ENCODE assay signal across 7 mouse cellular contexts in genomic region chr11:89299784-89300775, GRCm38 (mm10). TPM values are rescaled to one million over a fixed set of nuclear protein-coding genes. Genes with fewer than 3 reads are reported as not detected.
A peak's percentile ranks its signal among the peaks of the same experiment; 100 is the strongest.
DNase-seq lines count a peak whose midpoint lies in the region; ATAC-seq and TF ChIP-seq lines count a peak whose summit lies in the region.

No protein-coding gene starts in this region.

- no peak overlapping the region for H3K27ac ChIP-seq in lung, postnatal 0 days (ENCODE audit: low read length)
- peak overlapping the region; percentile 41 for H3K27ac ChIP-seq in forebrain, embryonic 15.5 days (replicated peaks)
- peak overlapping the region; percentile 16; the same call in 1 of the 2 replicates for H3K27ac ChIP-seq in midbrain, embryonic 11.5 days (ENCODE audit: low read depth, low read length)

- H3K4me2 ChIP-seq in lung, postnatal 0 days (replicated peaks; ENCODE audit: low read depth, low read length) = peak overlapping the region; percentile 87
- H3K4me2 ChIP-seq in forebrain, embryonic 15.5 days (replicated peaks) = peak overlapping the region; percentile 90
- peak overlapping the region; percentile 58 for H3K4me2 ChIP-seq in midbrain, embryonic 11.5 days

- no peaks in the 10 kb centered on the region for H3K9me3 ChIP-seq in lung, postnatal 0 days (ENCODE audit: low read length)
- H3K9me3 ChIP-seq in forebrain, embryonic 15.5 days = no peaks in the 10 kb centered on the region
- no peaks in the 10 kb centered on the region for H3K9me3 ChIP-seq in midbrain, embryonic 11.5 days (ENCODE audit: control insufficient read depth, low read length)

- TF ChIP-seq CTCF in lung, postnatal 0 days (IDR thresholded peaks at IDR 0.05) = no peak

- peak overlapping the region; percentile 35; the same call in 1 of the 2 replicates for H3K4me3 ChIP-seq in lung, postnatal 0 days (ENCODE audit: low read depth, low read length)
- H3K4me3 ChIP-seq in forebrain, embryonic 15.5 days = peak overlapping the region; percentile 50
- H3K4me3 ChIP-seq in midbrain, embryonic 11.5 days (ENCODE audit: low read depth, low read length) = peak overlapping the region; percentile 30

- WGBS in lung, postnatal 0 days = 4% methylated on average over 25 of the region's 26 CpGs
- WGBS in forebrain, embryonic 15.5 days = under 1% methylated on average over 26 of the region's 26 CpGs
- under 1% methylated on average over 23 of the region's 26 CpGs for WGBS in midbrain, embryonic 11.5 days

- peaks cover 16% of the 10 kb centered on the region; the same call in 1 of the 2 replicates for H3K4me1 ChIP-seq in lung, postnatal 0 days (ENCODE audit: insufficient read depth, low read depth, low read length)
- peaks cover 39% of the 10 kb centered on the region for H3K4me1 ChIP-seq in forebrain, embryonic 15.5 days
- H3K4me1 ChIP-seq in midbrain, embryonic 11.5 days (ENCODE audit: control insufficient read depth, insufficient read depth, low read length) = peaks cover 20% of the 10 kb centered on the region

- no peak for DNase-seq in lung, postnatal 0 days (ENCODE audit: low spot score)
- DNase-seq in lung, postnatal 25 days (ENCODE audit: low spot score) = no peak
- peak; percentile 93 for DNase-seq in midbrain, embryonic 11.5 days (ENCODE audit: low spot score, missing footprints)
- no peak for DNase-seq in natural killer cell, adult 2 months (ENCODE audit: low spot score in 2 of 2)
- no peak for DNase-seq in left cerebral cortex, adult 11 months (ENCODE audit: low spot score)
- no peak for DNase-seq in thymus, adult 18-20 months

- H3K36me3 ChIP-seq in lung, postnatal 0 days (ENCODE audit: insufficient read depth, low read length) = no peaks in the 10 kb centered on the region
- no peaks in the 10 kb centered on the region for H3K36me3 ChIP-seq in forebrain, embryonic 15.5 days
- H3K36me3 ChIP-seq in midbrain, embryonic 11.5 days (ENCODE audit: control insufficient read depth, insufficient read depth, low read length) = no peaks in the 10 kb centered on the region

- no peak for ATAC-seq in lung, postnatal 0 days
- no peak for ATAC-seq in forebrain, embryonic 15.5 days (replicated peaks)
- peak; percentile 1; the same call in 1 of the 2 replicates for ATAC-seq in midbrain, embryonic 11.5 days (ENCODE audit: low FRiP score)

- H3K27me3 ChIP-seq in lung, postnatal 0 days (replicated peaks; ENCODE audit: insufficient read depth, low read length) = peaks cover 21% of the 10 kb centered on the region
- peaks cover 3% of the 10 kb centered on the region; the same call in 1 of the 2 replicates for H3K27me3 ChIP-seq in forebrain, embryonic 15.5 days
- H3K27me3 ChIP-seq in midbrain, embryonic 11.5 days (ENCODE audit: control insufficient read depth, insufficient read depth, low read length) = peaks cover 6% of the 10 kb centered on the region

- TF ChIP-seq EP300 in lung, postnatal 0 days (IDR thresholded peaks at IDR 0.05) = no peak

- H3K9ac ChIP-seq in lung, postnatal 0 days (replicated peaks; ENCODE audit: low read depth) = no peak overlapping the region
- H3K9ac ChIP-seq in forebrain, embryonic 15.5 days (replicated peaks) = peak overlapping the region; percentile 4; the same call in 1 of the 2 replicates
- H3K9ac ChIP-seq in midbrain, embryonic 11.5 days (ENCODE audit: low read length) = peak overlapping the region; percentile 46

RNA-seq across cellular contexts. Expression of gene Nog, which starts 2.1 kb away (rescaled TPM):
- polyA plus RNA-seq in lung, postnatal 0 days (2015; fragmentation: Nextera tagmentation; extraction: Ambion mirVana) = 0.86 and 0.95 TPM in 2 replicates
- polyA plus RNA-seq in forebrain, embryonic 15.5 days (2015; fragmentation: Nextera tagmentation; extraction: Ambion mirVana) = 3.6 and 4.3 TPM in 2 replicates
- polyA plus RNA-seq in midbrain, embryonic 11.5 days (2014; fragmentation: Nextera tagmentation; extraction: Ambion mirVana) = 5.0 and 6.1 TPM in 2 replicates
